Mouse (Mus musculus) lung, embryonic 14.5 days (tissue): Measurements from ENCODE around the gene Ninj2. TPM values are rescaled to one million over a fixed set of nuclear protein-coding genes. Genes with fewer than 3 reads are reported as not detected.

ENCODE experiments used
- ATAC-seq: fragments of 200-750 bp; cut with Nextera tagmentation; 2 replicates; pipeline ENCODE4 v1.8.0; 2017; ENCODE audit warnings: mild to moderate bottlenecking, moderate TSS enrichment, moderate library complexity; ENCODE audit not compliant: insufficient read depth
- DNase-seq: peaks from one replicate; pipeline ENCODE4 v3.0.0-alpha.2; 2015
- H3K27ac ChIP-seq: fragments of 300-500 bp; sonication (generic); 2 replicates; pipeline ENCODE4 v1.5.1; 2014; ENCODE audit warnings: low read depth, mild to moderate bottlenecking, moderate library complexity
- H3K27me3 ChIP-seq: fragments of 300-500 bp; sonication (generic); 2 replicates; pipeline ENCODE4 v1.6.1; 2014; ENCODE audit warnings: low read length, control low read depth; ENCODE audit not compliant: insufficient read depth
- H3K36me3 ChIP-seq: fragments of 300-500 bp; sonication (generic); 2 replicates; pipeline ENCODE4 v1.6.1; 2014; ENCODE audit warnings: control low read depth; ENCODE audit not compliant: insufficient read depth
- H3K4me1 ChIP-seq: fragments of 300-500 bp; sonication (generic); 2 replicates; pipeline ENCODE4 v1.6.1; 2014; ENCODE audit warnings: antibody characterized with exemption, control low read depth; ENCODE audit not compliant: insufficient read depth
- H3K4me2 ChIP-seq: fragments of 300-500 bp; sonication (generic); 2 replicates; pipeline ENCODE4 v1.6.1; 2014; ENCODE audit warnings: mild to moderate bottlenecking
- H3K4me3 ChIP-seq: fragments of 300-500 bp; sonication (generic); 2 replicates; pipeline ENCODE4 v1.5.1; 2014; ENCODE audit warnings: low read depth, low read length
- H3K9ac ChIP-seq: fragments of 300-500 bp; sonication (generic); 2 replicates; pipeline ENCODE4 v1.6.1; 2014
- H3K9me3 ChIP-seq: fragments of 300-500 bp; sonication (generic); 2 replicates; pipeline ENCODE4 v1.6.1; 2016; ENCODE audit warnings: low read depth, low read length, control low read depth
- CTCF ChIP-seq: IDR thresholded peaks from 2 replicates; pipeline ENCODE4 v1.5.1; 2016; ENCODE audit warnings: antibody characterized with exemption, low read depth
- WGBS: fragments of 180-500 bp; shearing (Covaris S2); extraction: QIAGEN DNeasy Blood & Tissue Kit; methylation state at CpG from one replicate; pipeline ENCODE4 v1.1.7; 2014; 5-methylcytosine and 5-hydroxymethylcytosine counted together
- polyA plus RNA-seq: library from polyadenylated mRNA; unstranded; fragments of >200 nt; fragmentation: Nextera tagmentation; extraction: Ambion mirVana; gene quantifications from 2 replicates; pipeline ENCODE4 v1.2.1, GENCODE M21; 2014

Gene Ninj2
- polyA plus RNA-seq, 1 experiment from 2014 or later: 0.30 TPM

DNA sequence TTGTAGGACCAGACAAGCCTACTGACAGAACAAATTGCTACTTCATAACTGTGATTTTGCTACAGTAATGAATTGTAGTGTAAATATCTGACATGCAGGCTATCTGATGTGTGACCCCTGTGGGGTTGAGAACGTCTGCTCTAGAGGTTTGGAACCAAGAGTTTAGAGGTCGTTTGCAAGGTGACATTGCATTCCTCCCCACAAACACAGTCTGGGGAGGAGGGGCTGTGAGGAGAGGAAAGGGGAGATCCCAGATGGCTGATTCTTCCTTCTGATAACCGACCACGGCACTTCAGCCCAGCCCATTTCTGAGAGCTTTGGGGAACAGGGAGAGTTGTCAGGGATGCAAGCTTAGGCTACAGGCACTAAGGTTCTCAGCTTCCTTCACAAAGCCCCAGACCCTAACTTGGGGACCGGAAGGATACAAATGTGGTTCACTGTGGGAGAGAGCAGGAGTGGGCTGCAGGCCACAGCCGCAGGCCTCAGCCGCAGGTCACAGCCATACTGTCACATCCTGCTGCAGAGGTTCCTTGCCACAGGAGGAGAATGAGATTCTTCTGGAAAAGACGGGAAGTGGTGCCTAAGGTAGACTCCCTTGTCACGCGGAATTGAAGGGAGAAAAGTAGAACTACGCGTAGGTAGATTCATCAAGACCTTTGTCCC is 56.4 kb downstream of the Ninj2 start:
- DNase-seq (no peak), ATAC-seq (no peak)
- H3K9ac ChIP-seq: no peak overlapping the region
- H3K9me3 ChIP-seq: no peaks in the 10 kb centered on the region
- no peak overlapping the region for H3K4me3 ChIP-seq
- H3K27me3 ChIP-seq: no peaks in the 10 kb centered on the region
- no peak for TF ChIP-seq CTCF
- peak overlapping the region; percentile 88 for H3K27ac ChIP-seq
- H3K4me2 ChIP-seq: no peak overlapping the region
- H3K36me3 ChIP-seq: no peaks in the 10 kb centered on the region
- peaks cover 23% of the 10 kb centered on the region for H3K4me1 ChIP-seq
- WGBS: 60% methylated on average over 12 of the region's 12 CpGs

DNA sequence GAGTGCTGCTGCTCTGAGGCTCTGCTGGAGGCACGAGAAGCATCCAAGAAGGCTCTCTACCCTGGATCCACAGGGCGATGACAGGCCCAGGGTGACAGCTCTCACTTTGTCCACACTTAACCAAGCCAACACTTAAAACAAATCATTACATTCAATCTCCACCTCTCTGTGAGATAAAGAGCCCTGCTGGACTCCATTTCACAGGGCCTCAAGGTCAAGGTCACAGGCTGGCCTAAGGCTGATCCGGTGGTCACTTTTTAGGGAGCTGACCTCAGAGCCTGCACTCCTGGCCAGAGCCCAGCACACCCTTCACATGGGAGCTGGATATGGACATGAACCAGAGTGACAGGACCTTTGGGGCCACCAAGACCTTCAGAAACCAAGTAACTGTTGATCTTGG is 57.1 kb downstream of the Ninj2 start:
- no peaks in the 10 kb centered on the region for H3K27me3 ChIP-seq
- no peak overlapping the region for H3K4me2 ChIP-seq
- 42% methylated on average over 3 of the region's 3 CpGs for WGBS
- no peak for ATAC-seq
- no peak overlapping the region for H3K9ac ChIP-seq
- no peak for DNase-seq
- H3K36me3 ChIP-seq: no peaks in the 10 kb centered on the region
- H3K9me3 ChIP-seq: no peaks in the 10 kb centered on the region
- peak overlapping the region; percentile 88 for H3K27ac ChIP-seq
- H3K4me3 ChIP-seq: no peak overlapping the region
- peaks cover 23% of the 10 kb centered on the region for H3K4me1 ChIP-seq
- TF ChIP-seq CTCF: no peak

DNA sequence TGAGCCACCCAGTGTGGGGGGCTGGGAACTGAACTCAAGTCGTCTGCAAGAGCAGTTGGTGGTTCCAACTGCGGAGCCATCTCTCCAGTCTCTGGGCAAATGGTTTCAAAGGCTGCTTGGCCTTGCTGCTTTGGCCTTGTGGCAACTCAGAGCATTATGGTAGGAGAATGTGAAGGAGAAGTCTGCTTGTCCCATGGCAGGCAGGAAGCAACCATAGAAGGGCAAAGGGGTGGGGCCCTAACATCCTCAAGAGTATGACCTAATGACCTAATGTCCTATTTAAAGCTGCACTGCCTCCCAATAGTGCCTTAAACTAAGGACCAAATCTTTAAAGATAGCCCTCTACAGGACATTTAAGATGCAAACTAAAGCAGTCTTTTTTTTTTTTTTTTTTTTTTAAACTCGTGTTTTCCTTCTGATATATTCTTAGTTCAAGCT is 58.5 kb downstream of the Ninj2 start:
- no peak for TF ChIP-seq CTCF
- no peak overlapping the region for H3K27ac ChIP-seq
- H3K4me2 ChIP-seq: no peak overlapping the region
- ATAC-seq (no peak), DNase-seq (no peak)
- H3K4me1 ChIP-seq: peaks cover 21% of the 10 kb centered on the region
- no peak overlapping the region for H3K4me3 ChIP-seq
- H3K36me3 ChIP-seq: no peaks in the 10 kb centered on the region
- no peaks in the 10 kb centered on the region for H3K27me3 ChIP-seq
- H3K9ac ChIP-seq: no peak overlapping the region
- H3K9me3 ChIP-seq: no peaks in the 10 kb centered on the region
- 60% methylated on average over 3 of the region's 3 CpGs for WGBS

DNA sequence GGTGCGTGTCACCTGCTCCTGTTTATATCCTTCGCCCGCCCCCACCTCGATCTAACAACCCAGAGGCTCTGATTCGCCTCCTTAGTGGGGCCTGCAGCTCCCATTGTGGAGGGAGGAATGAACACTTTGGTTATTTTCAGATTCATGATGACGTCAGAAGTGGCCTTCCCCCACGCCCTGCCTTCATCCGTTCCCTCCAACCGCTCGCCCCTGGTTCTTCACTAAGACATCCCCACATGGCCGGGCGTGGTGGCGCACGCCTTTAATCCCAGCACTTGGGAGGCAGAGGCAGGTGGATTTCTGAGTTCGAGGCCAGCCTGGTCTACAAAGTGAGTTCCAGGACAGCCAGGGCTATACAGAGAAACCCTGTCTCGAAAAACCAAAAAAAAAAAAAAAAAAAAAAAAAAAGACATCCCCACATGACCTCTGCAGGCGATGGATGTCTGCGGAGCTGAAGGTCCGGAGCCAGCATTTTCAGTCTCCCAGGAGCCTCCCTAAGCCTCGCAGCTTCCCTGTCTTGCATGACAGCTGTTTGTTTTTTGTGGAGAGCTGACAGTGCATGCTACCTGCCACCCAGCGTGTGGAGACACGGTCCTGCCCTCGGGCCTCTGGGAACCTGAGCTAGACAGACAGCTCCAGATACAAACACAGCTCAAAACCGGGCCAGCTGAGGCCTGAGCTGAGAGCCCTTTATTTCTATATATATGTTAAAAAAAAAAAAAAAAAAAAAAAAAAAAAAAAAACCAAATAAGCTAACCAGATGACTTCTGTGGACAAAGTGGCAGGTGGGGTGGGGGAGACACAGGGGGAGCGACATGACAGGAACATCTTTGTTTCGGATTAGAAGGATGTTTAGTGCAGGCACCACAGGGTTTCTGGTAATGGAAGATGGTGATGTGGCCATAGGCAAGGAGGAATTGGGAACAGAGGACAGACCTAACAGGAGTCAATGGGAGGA is 59.9 kb downstream of the Ninj2 start:
- Histone ChIP-seq H3K4me1 (peaks cover 14% of the 10 kb centered on the region), H3K9ac (no peak overlapping the region), H3K4me3 (no peak overlapping the region), H3K27ac (no peak overlapping the region), H3K9me3 (no peaks in the 10 kb centered on the region), H3K36me3 (no peaks in the 10 kb centered on the region), H3K27me3 (no peaks in the 10 kb centered on the region), H3K4me2 (no peak overlapping the region)
- 65% methylated on average over 25 of the region's 26 CpGs for WGBS
- TF ChIP-seq CTCF: no peak
- no peak for ATAC-seq
- DNase-seq: no peak

DNA sequence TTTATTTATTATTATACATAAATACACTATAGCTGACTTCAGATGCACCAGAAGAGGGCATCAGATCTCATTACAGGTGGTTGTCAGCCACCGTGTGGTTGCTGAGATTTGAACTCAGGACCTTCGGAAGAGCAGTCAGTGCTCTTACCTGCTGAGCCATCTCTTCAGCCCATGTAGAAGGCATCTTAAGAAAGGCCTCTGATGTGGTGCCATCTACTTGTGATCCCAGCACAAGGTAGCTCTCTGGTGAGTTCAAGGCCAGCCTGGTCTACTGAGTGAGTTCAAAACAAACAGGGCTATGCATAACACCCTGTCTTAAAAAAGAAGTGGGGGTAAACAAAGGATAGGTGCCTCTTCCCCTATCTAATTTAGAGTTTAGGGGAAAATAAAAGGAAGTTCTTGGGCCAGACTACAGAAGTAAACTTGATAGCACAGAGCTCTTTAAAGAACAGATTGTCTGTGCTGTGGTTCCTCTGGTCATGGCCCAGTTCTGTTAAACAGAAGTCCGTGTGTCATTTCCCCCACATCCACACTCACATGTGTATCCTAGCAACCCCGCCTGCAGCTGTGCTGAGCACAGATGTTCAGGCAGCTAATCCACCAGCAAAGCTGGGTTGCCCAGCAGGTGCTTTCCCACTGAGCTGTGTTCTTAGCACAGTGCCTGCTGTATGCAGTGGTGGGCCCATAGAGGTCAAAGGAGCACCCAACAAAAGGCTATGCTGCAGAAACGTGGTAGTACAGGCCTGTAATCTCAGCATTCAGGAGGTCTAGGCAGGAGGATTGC is 61.6 kb downstream of the Ninj2 start:
- Histone ChIP-seq H3K9ac (no peak overlapping the region), H3K27me3 (no peaks in the 10 kb centered on the region), H3K4me2 (no peak overlapping the region), H3K9me3 (no peaks in the 10 kb centered on the region), H3K27ac (no peak overlapping the region), H3K4me3 (no peak overlapping the region), H3K36me3 (no peaks in the 10 kb centered on the region), H3K4me1 (peaks cover 15% of the 10 kb centered on the region)
- DNase-seq (peak; percentile 21), ATAC-seq (no peak)
- TF ChIP-seq CTCF: no peak
- WGBS: 65% methylated on average over 5 of the region's 5 CpGs

DNA sequence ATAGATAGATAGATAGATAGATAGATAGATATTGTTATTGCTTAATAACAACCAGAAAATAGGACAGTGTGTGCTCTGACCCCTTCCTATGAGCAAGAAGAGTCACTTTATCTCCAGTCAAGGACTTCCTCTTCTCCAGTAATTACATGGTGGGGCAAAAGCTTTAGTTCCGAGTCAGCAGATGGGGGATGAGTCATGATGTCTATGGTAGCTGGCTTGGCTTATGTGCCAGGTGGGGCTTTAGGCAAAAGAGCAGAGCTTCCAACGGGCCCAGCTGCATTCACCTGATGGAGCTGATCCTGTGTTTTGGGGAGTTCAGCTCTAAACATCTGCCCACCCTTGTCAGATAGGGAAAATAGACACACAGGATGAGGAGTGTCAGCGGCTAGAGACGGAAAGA is 62.4 kb downstream of the Ninj2 start:
- Histone ChIP-seq H3K4me3 (no peak overlapping the region), H3K27ac (no peak overlapping the region), H3K27me3 (no peaks in the 10 kb centered on the region), H3K4me2 (no peak overlapping the region), H3K36me3 (no peaks in the 10 kb centered on the region), H3K9me3 (no peaks in the 10 kb centered on the region), H3K9ac (no peak overlapping the region), H3K4me1 (0 out of 2 replicates have a peak, but pooled peaks cover 10% of the 10 kb centered on the region)
- ATAC-seq: no peak
- 80% methylated on average over 4 of the region's 4 CpGs for WGBS
- no peak for DNase-seq
- no peak for TF ChIP-seq CTCF

DNA sequence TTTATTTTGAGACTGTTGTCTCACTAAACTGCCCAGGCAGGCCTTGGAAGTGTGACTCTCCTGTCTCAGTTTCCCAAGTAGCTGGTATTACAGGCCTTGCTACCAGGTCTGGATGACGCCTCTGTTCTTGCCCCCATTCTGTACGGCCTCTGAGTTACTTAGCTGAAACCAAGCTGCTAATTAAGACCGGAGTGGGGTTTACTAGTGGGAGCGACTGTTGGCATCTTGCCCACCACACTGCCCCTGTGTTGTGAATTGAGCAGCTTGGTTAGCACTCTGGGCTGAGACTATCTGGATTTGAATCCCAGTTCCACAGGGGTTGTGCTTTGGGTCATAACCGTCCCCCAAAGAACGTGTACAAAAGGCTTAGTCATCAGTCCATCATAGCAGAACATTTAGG is 64.3 kb downstream of the Ninj2 start:
- Histone ChIP-seq H3K27ac (no peak overlapping the region), H3K27me3 (no peaks in the 10 kb centered on the region), H3K4me2 (no peak overlapping the region), H3K36me3 (no peaks in the 10 kb centered on the region), H3K4me3 (no peak overlapping the region), H3K9ac (no peak overlapping the region), H3K4me1 (0 out of 2 replicates have a peak, but pooled peaks cover 10% of the 10 kb centered on the region), H3K9me3 (no peaks in the 10 kb centered on the region)
- ATAC-seq: no peak
- no peak for DNase-seq
- no peak for TF ChIP-seq CTCF
- 69% methylated on average over 6 of the region's 6 CpGs for WGBS
